Mouse (Mus musculus): ENCODE results near the gene Dpf2. TPM values are rescaled to one million over a fixed set of nuclear protein-coding genes. Genes with fewer than 3 reads are reported as not detected.

Gene Dpf2
- polyA plus RNA-seq, 1 experiment from 2014 or later, result 119 TPM

- WGBS, result 5% methylated on average over 14 of the region's 14 CpGs
- Histone ChIP-seq H3K9ac (ENCODE audit: low read depth, low read length) (peak overlapping the region; percentile 97), H3K27ac (ENCODE audit: low read length) (peak overlapping the region; percentile 84), H3K4me3 (ENCODE audit: low read length) (peak overlapping the region; percentile 94), H3K9me3 (ENCODE audit: control insufficient read depth, low read length) (no peaks in the 10 kb centered on the region), H3K27me3 (replicated peaks; ENCODE audit: control insufficient read depth, insufficient read depth, low read length) (no peaks in the 10 kb centered on the region), H3K36me3 (ENCODE audit: control insufficient read depth, insufficient read depth, low read length) (peaks cover 1% of the 10 kb centered on the region; the same call in 1 of the 2 replicates), H3K4me1 (ENCODE audit: control insufficient read depth, insufficient read depth, low read length) (peaks cover 30% of the 10 kb centered on the region), H3K4me2 (ENCODE audit: low read depth, low read length) (peak overlapping the region; percentile 67)
- no peak for ATAC-seq
These were observed 1.2 kb downstream of the Dpf2 start for GRCm38 (mm10) chr19:5911430-5912102.

DNA sequence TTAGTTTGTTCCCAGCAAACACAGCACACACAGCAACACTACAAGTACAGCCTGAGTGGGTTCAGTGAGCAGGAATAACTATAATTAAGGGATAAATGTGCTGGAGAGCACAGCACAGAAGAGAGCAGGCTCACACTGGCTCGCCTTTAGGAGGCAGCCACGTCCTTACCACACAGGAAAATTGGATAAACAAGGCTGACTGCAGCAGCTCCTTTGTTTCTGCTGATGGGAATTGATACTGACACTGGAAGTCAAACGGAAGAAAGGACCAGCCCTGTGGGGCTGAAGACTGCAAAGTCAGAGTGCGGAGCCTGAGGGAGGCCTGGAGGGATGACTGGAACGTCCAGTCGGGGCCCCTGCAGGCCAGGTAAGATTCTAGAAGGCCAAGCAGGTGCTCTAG is 2.6 kb downstream of the Dpf2 start:
- Histone ChIP-seq H3K4me1 (ENCODE audit: control insufficient read depth, insufficient read depth, low read length) (peaks cover 30% of the 10 kb centered on the region), H3K27me3 (replicated peaks; ENCODE audit: control insufficient read depth, insufficient read depth, low read length) (no peaks in the 10 kb centered on the region), H3K4me3 (ENCODE audit: low read length) (peak overlapping the region; percentile 7; the same call in 1 of the 2 replicates), H3K4me2 (ENCODE audit: low read depth, low read length) (peak overlapping the region; percentile 19; the same call in 1 of the 2 replicates), H3K27ac (ENCODE audit: low read length) (no peak overlapping the region), H3K9ac (ENCODE audit: low read depth, low read length) (peak overlapping the region; percentile 37; the same call in 1 of the 2 replicates), H3K9me3 (ENCODE audit: control insufficient read depth, low read length) (no peaks in the 10 kb centered on the region), H3K36me3 (ENCODE audit: control insufficient read depth, insufficient read depth, low read length) (peaks cover 11% of the 10 kb centered on the region; the same call in 1 of the 2 replicates)
- 49% methylated on average over 6 of the region's 6 CpGs for WGBS
- no peak for ATAC-seq

GRCm38 (mm10) chr19:5907275-5907674 is 5.5 kb downstream of the Dpf2 start:
- peaks cover 20% of the 10 kb centered on the region for H3K4me1 ChIP-seq (ENCODE audit: control insufficient read depth, insufficient read depth, low read length)
- no peaks in the 10 kb centered on the region for H3K27me3 ChIP-seq (replicated peaks; ENCODE audit: control insufficient read depth, insufficient read depth, low read length)
- H3K9me3 ChIP-seq (ENCODE audit: control insufficient read depth, low read length), result no peaks in the 10 kb centered on the region
- 80% methylated on average over 3 of the region's 3 CpGs for WGBS
- H3K27ac ChIP-seq (ENCODE audit: low read length), result no peak overlapping the region
- H3K4me2 ChIP-seq (ENCODE audit: low read depth, low read length), result no peak overlapping the region
- peaks cover 28% of the 10 kb centered on the region for H3K36me3 ChIP-seq (ENCODE audit: control insufficient read depth, insufficient read depth, low read length)
- H3K4me3 ChIP-seq (ENCODE audit: low read length), result no peak overlapping the region
- no peak overlapping the region for H3K9ac ChIP-seq (ENCODE audit: low read depth, low read length)
- no peak for ATAC-seq

DNA sequence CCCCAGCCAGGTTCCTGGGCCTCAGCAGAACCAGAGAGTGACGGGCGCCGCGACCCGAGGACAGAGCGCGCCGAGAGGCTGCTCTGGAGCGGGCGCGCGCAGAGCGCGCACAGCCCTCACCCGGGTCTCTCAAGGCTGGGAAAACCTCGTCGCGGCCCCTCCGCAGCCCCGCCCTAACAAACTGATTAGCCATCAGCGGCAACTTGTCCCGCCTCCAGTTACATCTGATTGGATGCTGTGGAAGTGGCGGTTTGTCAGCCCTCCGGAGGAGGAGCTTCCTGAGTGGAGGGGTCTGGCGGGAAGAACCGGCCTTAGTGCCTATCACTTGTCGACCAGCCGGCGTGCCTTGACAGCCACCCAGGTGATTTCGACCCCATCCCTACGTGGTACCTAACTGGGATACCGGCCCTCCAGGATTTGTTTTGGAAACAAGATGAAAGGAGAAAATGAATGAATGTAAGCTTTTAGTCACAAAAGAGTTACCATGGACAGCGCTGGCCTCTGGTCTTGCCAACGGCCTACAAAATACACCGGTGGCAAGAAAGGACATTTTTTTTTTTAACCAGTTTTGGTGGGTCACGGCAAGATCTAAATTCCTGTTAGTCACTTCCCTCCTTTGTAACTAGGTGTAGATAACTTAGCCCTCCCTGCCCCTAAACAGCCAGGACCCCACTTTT is 18.7 kb downstream of the Dpf2 start, which contains the start of gene Tigd3:
Gene Tigd3, minus strand, starts transcription at position 148 of the 677 bp plus-strand sequence.
- peaks cover 9% of the 10 kb centered on the region; the same call in 1 of the 2 replicates for H3K36me3 ChIP-seq (ENCODE audit: control insufficient read depth, insufficient read depth, low read length)
- peak; percentile 98 for ATAC-seq
- H3K4me1 ChIP-seq (ENCODE audit: control insufficient read depth, insufficient read depth, low read length), result peaks cover 11% of the 10 kb centered on the region; the same call in 1 of the 2 replicates
- peak within 1 kb of the TSS; percentile 84 for H3K9ac ChIP-seq (ENCODE audit: low read depth, low read length)
- no peak within 1 kb of the TSS for H3K27ac ChIP-seq (ENCODE audit: low read length)
- H3K4me2 ChIP-seq (ENCODE audit: low read depth, low read length), result peak within 1 kb of the TSS; percentile 99
- peak within 1 kb of the TSS; percentile 72 for H3K4me3 ChIP-seq (ENCODE audit: low read length)
- no peaks in the 10 kb centered on the region for H3K27me3 ChIP-seq (replicated peaks; ENCODE audit: control insufficient read depth, insufficient read depth, low read length)
- 3% methylated on average over 36 of the region's 36 CpGs for WGBS
- H3K9me3 ChIP-seq (ENCODE audit: control insufficient read depth, low read length), result no peaks in the 10 kb centered on the region

DNA sequence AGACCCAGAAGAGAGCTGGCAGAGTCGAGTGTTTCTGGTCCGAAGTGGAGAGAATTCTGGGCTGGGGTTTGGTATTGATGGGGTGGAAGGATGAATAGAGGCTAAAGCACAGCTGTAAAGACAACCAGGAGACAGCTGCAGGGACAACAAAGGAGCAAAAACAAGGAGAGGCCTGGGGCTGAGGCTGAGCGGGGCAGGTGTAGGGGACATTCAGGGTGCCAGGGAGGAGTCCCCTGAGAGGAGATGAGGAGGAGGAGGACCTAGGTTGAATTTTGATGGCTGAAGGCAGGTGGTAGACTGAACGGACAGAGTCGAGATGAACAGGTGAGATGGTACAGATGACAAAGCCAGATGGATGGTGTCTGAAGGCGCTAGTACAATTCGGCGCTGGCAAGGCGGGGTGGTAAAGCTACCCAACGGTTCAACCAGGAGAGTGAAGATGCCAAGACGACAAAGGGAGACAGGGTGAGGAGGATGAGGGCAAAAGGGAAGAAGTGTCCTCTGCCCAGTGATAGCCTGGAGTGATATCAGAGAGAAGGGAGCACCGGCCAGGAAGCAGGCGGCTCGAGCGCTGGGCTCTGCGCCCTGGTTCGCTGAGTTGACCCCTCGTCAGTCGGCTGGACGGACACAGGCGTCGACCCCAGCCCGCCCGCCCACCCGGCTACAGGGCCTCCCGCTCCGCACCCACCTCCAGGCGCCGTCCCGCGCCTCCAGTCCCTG is 19.4 kb downstream of the Dpf2 start:
- Histone ChIP-seq H3K27ac (ENCODE audit: low read length) (no peak overlapping the region), H3K36me3 (ENCODE audit: control insufficient read depth, insufficient read depth, low read length) (peaks cover 7% of the 10 kb centered on the region; the same call in 1 of the 2 replicates), H3K4me1 (ENCODE audit: control insufficient read depth, insufficient read depth, low read length) (peaks cover 11% of the 10 kb centered on the region; the same call in 1 of the 2 replicates), H3K4me3 (ENCODE audit: low read length) (peak overlapping the region; percentile 72), H3K27me3 (replicated peaks; ENCODE audit: control insufficient read depth, insufficient read depth, low read length) (no peaks in the 10 kb centered on the region), H3K4me2 (ENCODE audit: low read depth, low read length) (peak overlapping the region; percentile 99), H3K9me3 (ENCODE audit: control insufficient read depth, low read length) (no peaks in the 10 kb centered on the region), H3K9ac (ENCODE audit: low read depth, low read length) (peak overlapping the region; percentile 84)
- 10% methylated on average over 27 of the region's 31 CpGs for WGBS
- peak; percentile 56; the same call in 1 of the 2 replicates for ATAC-seq

DNA sequence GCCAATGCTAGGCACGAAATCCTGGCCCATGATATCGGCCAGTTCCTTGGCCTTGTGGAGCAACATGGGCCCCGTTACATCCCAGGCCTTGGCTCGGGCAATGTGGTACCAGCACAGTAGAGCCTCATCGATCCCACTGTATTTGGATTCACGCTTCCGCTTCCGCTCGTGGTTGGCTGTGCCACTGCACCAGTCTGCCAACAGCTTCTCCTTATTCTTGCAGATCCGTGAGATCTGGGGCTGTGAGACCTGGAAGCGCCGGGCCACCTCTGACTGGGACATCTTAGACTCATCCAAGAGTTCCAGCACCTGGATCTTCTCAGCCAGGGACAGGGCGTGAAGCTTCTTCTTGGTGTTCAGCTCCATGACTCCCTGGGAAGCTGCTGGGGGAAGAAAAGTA is 20.1 kb downstream of the Dpf2 start:
- 95% methylated on average over 13 of the region's 13 CpGs for WGBS
- Histone ChIP-seq H3K27me3 (replicated peaks; ENCODE audit: control insufficient read depth, insufficient read depth, low read length) (no peaks in the 10 kb centered on the region), H3K9ac (ENCODE audit: low read depth, low read length) (0 out of 2 replicates have a peak overlapping the region, but pooled peaks have one; percentile 84), H3K4me2 (ENCODE audit: low read depth, low read length) (no peak overlapping the region), H3K36me3 (ENCODE audit: control insufficient read depth, insufficient read depth, low read length) (peaks cover 4% of the 10 kb centered on the region; the same call in 1 of the 2 replicates), H3K4me1 (ENCODE audit: control insufficient read depth, insufficient read depth, low read length) (peaks cover 11% of the 10 kb centered on the region; the same call in 1 of the 2 replicates), H3K4me3 (ENCODE audit: low read length) (no peak overlapping the region), H3K27ac (ENCODE audit: low read length) (no peak overlapping the region), H3K9me3 (ENCODE audit: control insufficient read depth, low read length) (no peaks in the 10 kb centered on the region)
- ATAC-seq, result no peak

DNA sequence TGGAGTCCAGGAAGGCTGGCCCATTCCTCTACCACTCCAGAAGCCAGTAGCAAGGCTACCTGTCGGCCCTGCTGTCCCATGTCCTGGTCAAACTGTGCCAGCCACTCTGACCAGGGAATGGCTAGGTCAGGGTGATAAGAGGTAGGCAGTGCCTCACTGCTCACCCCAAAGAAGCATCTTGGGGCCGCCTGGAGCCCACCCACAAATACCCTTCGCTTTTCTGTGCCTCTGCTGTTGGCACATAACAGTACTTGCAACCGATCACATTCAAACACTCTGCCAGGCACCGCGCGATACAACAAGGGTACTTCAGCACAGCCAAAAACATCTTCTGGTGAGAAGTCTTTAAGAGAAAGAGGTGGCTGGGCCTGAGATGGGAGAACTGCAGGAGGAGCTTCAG is 20.5 kb downstream of the Dpf2 start:
- no peaks in the 10 kb centered on the region for H3K9me3 ChIP-seq (ENCODE audit: control insufficient read depth, low read length)
- no peak for ATAC-seq
- peaks cover 13% of the 10 kb centered on the region; the same call in 1 of the 2 replicates for H3K4me1 ChIP-seq (ENCODE audit: control insufficient read depth, insufficient read depth, low read length)
- H3K4me2 ChIP-seq (ENCODE audit: low read depth, low read length), result no peak overlapping the region
- no peak overlapping the region for H3K4me3 ChIP-seq (ENCODE audit: low read length)
- H3K9ac ChIP-seq (ENCODE audit: low read depth, low read length), result no peak overlapping the region
- peaks cover 4% of the 10 kb centered on the region; the same call in 1 of the 2 replicates for H3K36me3 ChIP-seq (ENCODE audit: control insufficient read depth, insufficient read depth, low read length)
- 94% methylated on average over 7 of the region's 7 CpGs for WGBS
- no peak overlapping the region for H3K27ac ChIP-seq (ENCODE audit: low read length)
- H3K27me3 ChIP-seq (replicated peaks; ENCODE audit: control insufficient read depth, insufficient read depth, low read length), result no peaks in the 10 kb centered on the region

GRCm38 (mm10) chr19:5891521-5892258 is 21.1 kb downstream of the Dpf2 start:
- H3K27ac ChIP-seq (ENCODE audit: low read length), result no peak overlapping the region
- no peak for ATAC-seq
- WGBS, result 92% methylated on average over 12 of the region's 12 CpGs

More at GRCm38 (mm10) chr19:5891521-5892258, 21.1 kb downstream of the Dpf2 start:
- H3K27me3 ChIP-seq (replicated peaks; ENCODE audit: control insufficient read depth, insufficient read depth, low read length), result no peaks in the 10 kb centered on the region
- no peaks in the 10 kb centered on the region for H3K9me3 ChIP-seq (ENCODE audit: control insufficient read depth, low read length)
- peaks cover 3% of the 10 kb centered on the region; the same call in 1 of the 2 replicates for H3K36me3 ChIP-seq (ENCODE audit: control insufficient read depth, insufficient read depth, low read length)
- no peak overlapping the region for H3K4me2 ChIP-seq (ENCODE audit: low read depth, low read length)
- H3K9ac ChIP-seq (ENCODE audit: low read depth, low read length), result no peak overlapping the region
- H3K4me1 ChIP-seq (ENCODE audit: control insufficient read depth, insufficient read depth, low read length), result peaks cover 15% of the 10 kb centered on the region; the same call in 1 of the 2 replicates
- no peak overlapping the region for H3K4me3 ChIP-seq (ENCODE audit: low read length)

Data from intestine, embryonic 16.5 days (tissue).